Mouse (Mus musculus): ENCODE measurements at regions not wholly inside any gene's neighbourhood (a gene's known extent, or its start where the extent isn't known, plus 50 kb on each side); places are given as distances from the start of the nearest gene placed in this dataset.
A peak's percentile ranks its signal among the peaks of the same experiment; 100 is the strongest.

DNA sequence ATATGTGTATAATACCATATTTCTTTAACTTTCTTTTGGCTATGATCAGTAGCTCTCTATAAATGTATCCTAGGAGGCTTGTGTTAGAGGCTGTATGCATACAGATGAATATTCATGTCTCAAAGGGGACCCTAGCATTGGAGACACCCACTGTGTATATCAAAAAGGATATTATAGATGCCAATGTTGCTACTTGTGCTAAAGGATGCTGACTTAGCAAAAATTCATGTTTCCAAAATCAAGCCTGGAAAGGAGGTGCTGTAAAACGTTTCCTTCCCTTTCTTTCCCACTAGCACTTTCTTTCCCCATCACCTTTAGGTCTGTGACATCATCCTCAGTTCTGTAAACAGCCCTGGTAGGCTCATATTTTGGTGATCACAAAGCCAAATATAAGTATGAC, 519.4 kb downstream of the Rnf144a start:
- TF ChIP-seq MAFK (IDR thresholded peaks at IDR 0.05; ENCODE audit: insufficient read depth, low read depth, low read length): peak; percentile 80
- TF ChIP-seq CHD2 (IDR thresholded peaks at IDR 0.05; ENCODE audit: low read depth, low read length): no peak
